Mouse (Mus musculus) hindbrain, embryonic 15.5 days (tissue): ENCODE results near the gene Erbb2. TPM values are rescaled to one million over a fixed set of nuclear protein-coding genes. Genes with fewer than 3 reads are reported as not detected.

Experiments used
- ATAC-seq: fragments of 200-750 bp; cut with Nextera tagmentation; 2 replicates; pipeline ENCODE4 v1.8.0; 2017; ENCODE audit warnings: low read depth, moderate number of reproducible peaks, moderate TSS enrichment; ENCODE audit not compliant: low FRiP score
- H3K27ac ChIP-seq: fragments of 300-500 bp; sonication (generic); replicated peaks from 2 replicates; pipeline ENCODE4 v1.5.1; 2015; ENCODE audit warnings: mild to moderate bottlenecking, inconsistent platforms
- H3K27me3 ChIP-seq: fragments of 300-500 bp; sonication (generic); 2 replicates; pipeline ENCODE4 v1.6.1; 2015; ENCODE audit warnings: control low read depth, inconsistent platforms
- H3K36me3 ChIP-seq: fragments of 300-500 bp; sonication (generic); 2 replicates; pipeline ENCODE4 v1.6.1; 2015; ENCODE audit warnings: control low read depth, inconsistent platforms
- H3K4me1 ChIP-seq: fragments of 300-500 bp; sonication (generic); replicated peaks from 2 replicates; pipeline ENCODE4 v1.6.1; 2015; ENCODE audit warnings: control low read depth, inconsistent platforms
- H3K4me2 ChIP-seq: fragments of 300-500 bp; sonication (generic); 2 replicates; pipeline ENCODE4 v1.6.1; 2015; ENCODE audit warnings: moderate library complexity, mild to moderate bottlenecking, inconsistent platforms
- H3K4me3 ChIP-seq: fragments of 300-500 bp; sonication (generic); 2 replicates; pipeline ENCODE4 v1.5.1; 2015; ENCODE audit warnings: mild to moderate bottlenecking, inconsistent platforms
- H3K9ac ChIP-seq: fragments of 300-500 bp; sonication (generic); 2 replicates; pipeline ENCODE4 v1.6.1; 2015; ENCODE audit warnings: inconsistent platforms
- H3K9me3 ChIP-seq: fragments of 300-500 bp; sonication (generic); 2 replicates; pipeline ENCODE4 v1.6.1; 2016; ENCODE audit warnings: control low read depth, inconsistent platforms
- WGBS: fragments of 180-500 bp; shearing (Covaris S2); methylation state at CpG from one replicate; pipeline ENCODE4 v1.1.7; 2015; 5-methylcytosine and 5-hydroxymethylcytosine counted together
- polyA plus RNA-seq: library from polyadenylated mRNA; unstranded; fragments of >200 nt; fragmentation: Nextera tagmentation; extraction: Ambion mirVana; gene quantifications from 2 replicates; pipeline ENCODE4 v1.2.1, GENCODE M21; 2015

Erbb2 gene
- polyA plus RNA-seq, 1 experiment from 2014 or later = 9.0 TPM

DNA sequence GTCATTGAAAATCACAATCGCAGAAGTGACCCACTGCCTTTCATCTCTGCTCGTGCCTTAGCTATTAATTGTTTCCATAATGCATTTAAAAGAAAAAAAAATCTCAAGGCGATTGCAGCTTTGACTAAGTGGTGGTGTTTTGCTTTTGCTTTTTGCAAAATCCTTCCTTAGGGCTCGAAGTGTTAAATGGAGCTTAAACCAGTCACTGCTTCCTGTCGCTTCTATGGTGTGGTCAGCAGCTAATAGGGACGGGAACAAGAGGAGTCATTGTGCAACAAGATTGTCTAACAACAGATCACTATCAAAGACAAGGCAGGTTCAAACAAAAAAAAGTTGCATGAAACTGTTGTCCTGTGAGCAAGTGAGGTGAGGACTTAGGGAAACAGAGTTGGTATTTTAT is 69.0 kb downstream of the Erbb2 start:
- WGBS = 71% methylated on average over 6 of the region's 6 CpGs

DNA sequence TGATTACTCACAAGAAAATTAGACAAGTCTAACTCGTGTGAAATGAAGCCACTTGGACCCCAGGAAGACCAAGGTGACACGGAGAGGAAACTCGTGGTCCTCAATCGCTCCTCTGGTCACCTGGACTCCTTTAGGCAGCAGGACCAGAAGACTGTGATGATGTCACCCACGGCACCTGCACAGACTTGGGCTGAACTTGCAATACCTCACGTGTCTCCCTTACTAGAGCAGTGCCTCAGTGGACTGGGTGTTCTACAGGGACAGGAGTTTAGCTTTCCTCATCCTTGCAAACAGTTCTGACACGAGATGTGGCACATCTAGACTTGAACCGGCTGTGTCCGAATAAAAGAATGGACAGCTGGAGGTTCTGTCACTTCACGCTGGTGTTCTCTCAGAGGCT is 69.8 kb downstream of the Erbb2 start:
- Histone ChIP-seq H3K27me3 (no peaks in the 10 kb centered on the region), H3K9me3 (no peaks in the 10 kb centered on the region), H3K4me3 (no peak overlapping the region), H3K9ac (no peak overlapping the region), H3K27ac (no peak overlapping the region), H3K4me2 (no peak overlapping the region), H3K4me1 (no peaks in the 10 kb centered on the region), H3K36me3 (no peaks in the 10 kb centered on the region)
- ATAC-seq = no peak
- WGBS = 81% methylated on average over 10 of the region's 10 CpGs

More for the DNA sequence above, 69.0 kb downstream of the Erbb2 start:
- Histone ChIP-seq H3K27ac (no peak overlapping the region), H3K4me1 (no peaks in the 10 kb centered on the region), H3K27me3 (no peaks in the 10 kb centered on the region), H3K36me3 (no peaks in the 10 kb centered on the region), H3K9me3 (no peaks in the 10 kb centered on the region), H3K4me3 (no peak overlapping the region), H3K4me2 (no peak overlapping the region), H3K9ac (no peak overlapping the region)
- ATAC-seq = no peak

DNA sequence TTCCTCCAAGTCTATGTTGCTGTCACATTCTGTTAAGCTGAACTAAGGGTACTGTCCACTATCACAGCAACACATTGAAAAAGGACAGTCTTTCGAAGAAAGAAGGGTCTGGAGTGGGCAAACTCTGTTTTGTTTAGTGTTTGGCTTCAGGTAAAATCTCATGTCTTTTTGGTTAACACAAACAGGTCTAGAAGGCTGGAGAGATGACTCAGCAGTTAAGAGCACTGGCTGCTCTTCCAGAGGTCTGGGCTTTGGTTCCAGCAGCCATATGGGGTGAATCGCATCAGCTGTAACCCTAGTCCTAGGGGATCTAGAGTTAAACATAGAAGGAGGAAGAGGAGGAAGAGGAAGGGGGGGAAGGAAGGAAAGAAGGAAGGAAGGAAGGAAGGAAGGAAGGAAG is 73.5 kb downstream of the Erbb2 start:
- Histone ChIP-seq H3K4me1 (peaks cover 6% of the 10 kb centered on the region; the same call in 1 of the 2 replicates), H3K27me3 (no peaks in the 10 kb centered on the region), H3K36me3 (no peaks in the 10 kb centered on the region), H3K27ac (no peak overlapping the region), H3K4me3 (no peak overlapping the region), H3K4me2 (no peak overlapping the region), H3K9me3 (no peaks in the 10 kb centered on the region), H3K9ac (no peak overlapping the region)
- no peak for ATAC-seq
- WGBS = 94% methylated on average over 2 of the region's 2 CpGs

Other genes starting within 250 kb of the Erbb2 start
- 55.3 and 56.0 TPM in 2 replicates for gene Med1, start 219.2 kb upstream of the Erbb2 start, polyA plus RNA-seq
- 8.4 and 8.9 TPM in 2 replicates for gene Cdk12, start 209.4 kb upstream of the Erbb2 start, polyA plus RNA-seq
- gene Neurod2, start 82.8 kb upstream of the Erbb2 start, polyA plus RNA-seq = 20.9 and 28.6 TPM in 2 replicates
- 6.1 and 6.9 TPM in 2 replicates for gene Ppp1r1b, start 64.1 kb upstream of the Erbb2 start, polyA plus RNA-seq
- 36.5 and 40.3 TPM in 2 replicates for gene Stard3, start 54.1 kb upstream of the Erbb2 start, polyA plus RNA-seq
- 0.39 TPM in 1 of 2 replicates, not detected in the other for gene Tcap, start 28.7 kb upstream of the Erbb2 start, polyA plus RNA-seq
- gene Pnmt, start 26.0 kb upstream of the Erbb2 start, polyA plus RNA-seq = 3.7 and 4.0 TPM in 2 replicates
- 7.4 and 9.6 TPM in 2 replicates for gene Pgap3, start 12.0 kb upstream of the Erbb2 start, polyA plus RNA-seq
- gene Mien1, start 26.5 kb downstream of the Erbb2 start, polyA plus RNA-seq = 246 and 250 TPM in 2 replicates
- gene Grb7, start 33.9 kb downstream of the Erbb2 start, polyA plus RNA-seq = 1.1 and 1.3 TPM in 2 replicates
- 0.29 TPM in 1 of 2 replicates, not detected in the other for gene Ikzf3, start 133.6 kb downstream of the Erbb2 start, polyA plus RNA-seq
- 0.13 and 0.25 TPM in 2 replicates for gene Zpbp2, start 138.6 kb downstream of the Erbb2 start, polyA plus RNA-seq
- gene Ormdl3, start 174.9 kb downstream of the Erbb2 start, polyA plus RNA-seq = 103 and 108 TPM in 2 replicates
- not detected in 2 replicates for gene Lrrc3c, start 185.8 kb downstream of the Erbb2 start, polyA plus RNA-seq
- gene Gm12355, start 213.2 kb downstream of the Erbb2 start, polyA plus RNA-seq = 0.48 and 0.54 TPM in 2 replicates
- not detected in 2 replicates for gene Gsdma3, start 213.9 kb downstream of the Erbb2 start, polyA plus RNA-seq
- not detected in 2 replicates for gene Gsdma2, start 234.3 kb downstream of the Erbb2 start, polyA plus RNA-seq